Comparison of ENCODE assay signal across 27 mouse cellular contexts in the genomic region with DNA sequence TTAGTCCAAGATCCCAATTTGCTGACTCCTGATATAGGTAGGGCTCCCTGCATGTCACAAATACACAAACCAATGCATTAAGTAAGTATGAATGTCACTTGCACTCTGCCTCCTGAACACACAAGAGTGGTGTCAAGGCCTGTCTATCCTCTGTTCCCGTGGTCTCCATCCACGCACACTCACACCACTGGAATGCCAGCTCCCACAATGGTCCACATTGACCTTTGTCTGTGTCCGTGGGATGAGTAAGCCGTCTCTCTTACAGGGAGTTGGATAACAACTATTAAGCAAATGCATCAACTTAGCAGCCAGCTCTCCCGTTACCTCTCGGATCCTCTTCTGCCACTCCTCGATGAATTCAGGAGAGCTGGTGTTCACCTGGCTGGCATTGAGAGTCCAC. TPM values are rescaled to one million over a fixed set of nuclear protein-coding genes. Genes with fewer than 3 reads are reported as not detected.
"Had no signal": no experiment of that assay in that cellular context is flagged by ENCODE, and none has a peak within 500 bp of the region (broad histone marks: within the 10 kb centered on the region; RNA-seq: fewer than 3 reads in every experiment).

No protein-coding gene starts in this region.

- DNase-seq: lung, adult 18-20 months; lung, embryonic 14.5 days; lung, postnatal 10 days; lung, postnatal 4 days; midbrain, embryonic 14.5 days; retina, postnatal 1 day; right cerebral cortex, adult 18-20 months; right cerebral cortex, postnatal 25 days; right cerebral cortex, postnatal 4 days; spleen, adult 18-20 months; thymus, adult 18-20 months; thymus, postnatal 25 days; thymus, postnatal 4 days had no signal

RNA-seq across cellular contexts. Expression of gene Stra8, which starts 39.2 kb away (rescaled TPM):
- total RNA-seq: megakaryocyte, adult 5-6 weeks; megakaryocyte-erythroid progenitor cell, adult 5-6 weeks had no signal
- polyA plus RNA-seq: lung, embryonic 14.5 days; lung, embryonic 16.5 days; midbrain, embryonic 10.5 days; midbrain, embryonic 12.5 days; midbrain, embryonic 14.5 days; midbrain, embryonic 16.5 days; myocyte; neural tube, embryonic 11.5 days; neural tube, embryonic 13.5 days; neural tube, embryonic 15.5 days; small intestine, adult 2 months; stomach, embryonic 14.5 days; stomach, embryonic 16.5 days; urinary bladder, adult 2 months had no signal
